Mouse (Mus musculus) neural tube, embryonic 14.5 days (tissue): ENCODE measurements around the gene Ddo. TPM values are rescaled to one million over a fixed set of nuclear protein-coding genes. Genes with fewer than 3 reads are reported as not detected.

Experiments
- ATAC-seq: fragments of 200-750 bp; cut with Nextera tagmentation; 2 replicates; pipeline ENCODE4 v1.8.0; 2017; ENCODE audit warnings: low read depth, mild to moderate bottlenecking, moderate TSS enrichment, moderate library complexity
- H3K27ac ChIP-seq: fragments of 300-500 bp; sonication (generic); 2 replicates; pipeline ENCODE4 v1.5.1; 2014; ENCODE audit warnings: low read depth, mild to moderate bottlenecking, control low read depth, low read length, moderate library complexity, mixed read lengths
- H3K27me3 ChIP-seq: fragments of 300-500 bp; sonication (generic); 2 replicates; pipeline ENCODE4 v1.6.1; 2014; ENCODE audit warnings: low read length; ENCODE audit not compliant: control insufficient read depth, insufficient read depth
- H3K36me3 ChIP-seq: fragments of 300-500 bp; sonication (generic); 2 replicates; pipeline ENCODE4 v1.6.1; 2014; ENCODE audit warnings: low read length, mixed read lengths; ENCODE audit not compliant: control insufficient read depth, insufficient read depth
- H3K4me1 ChIP-seq: fragments of 300-500 bp; sonication (generic); 2 replicates; pipeline ENCODE4 v1.6.1; 2014; ENCODE audit warnings: low read length; ENCODE audit not compliant: control insufficient read depth, insufficient read depth
- H3K4me2 ChIP-seq: fragments of 300-500 bp; sonication (generic); 2 replicates; pipeline ENCODE4 v1.6.1; 2014; ENCODE audit warnings: mild to moderate bottlenecking, low read depth, low read length, control low read depth
- H3K4me3 ChIP-seq: fragments of 300-500 bp; sonication (generic); 2 replicates; pipeline ENCODE4 v1.5.1; 2014; ENCODE audit warnings: low read depth, low read length, control low read depth, mixed read lengths
- H3K9ac ChIP-seq: fragments of 300-500 bp; sonication (generic); replicated peaks from 2 replicates; pipeline ENCODE4 v1.6.1; 2014; ENCODE audit warnings: low read depth, mild to moderate bottlenecking, control low read depth, low read length, mixed read lengths
- H3K9me3 ChIP-seq: fragments of 300-500 bp; sonication (generic); 2 replicates; pipeline ENCODE4 v1.6.1; 2016; ENCODE audit warnings: low read length; ENCODE audit not compliant: control insufficient read depth
- WGBS: fragments of 180-500 bp; shearing (Covaris S2); extraction: QIAGEN DNeasy Blood & Tissue Kit; methylation state at CpG from one replicate; pipeline ENCODE4 v1.1.7; 2014; 5-methylcytosine and 5-hydroxymethylcytosine counted together
- polyA plus RNA-seq: library from polyadenylated mRNA; unstranded; fragments of >200 nt; fragmentation: Nextera tagmentation; extraction: Ambion mirVana; gene quantifications from 2 replicates; pipeline ENCODE4 v1.2.1, GENCODE M21; 2014

Gene Ddo
- polyA plus RNA-seq, 1 experiment from 2014 or later = 1.0 TPM

DNA sequence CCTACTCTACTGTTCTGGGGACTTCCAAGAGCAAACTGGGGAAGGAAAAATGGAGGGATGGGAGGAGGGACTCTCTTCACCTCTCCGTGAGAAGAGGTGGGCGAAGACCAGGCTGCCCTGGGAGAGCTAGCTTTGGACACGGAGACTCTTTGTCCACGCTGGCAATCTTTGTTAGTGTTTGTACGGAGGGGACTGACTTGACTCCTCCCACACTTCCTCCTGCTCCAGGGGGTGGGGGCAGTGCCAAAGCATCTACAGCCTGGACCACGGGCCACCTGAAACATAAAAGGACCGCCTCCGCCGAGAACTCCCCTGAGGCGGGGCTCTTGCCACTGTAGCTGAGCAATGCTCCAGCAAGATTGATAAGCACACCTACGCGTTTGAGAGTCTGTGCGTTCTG lies 44.3 kb downstream of the Ddo start:
- Histone ChIP-seq H3K36me3 (no peaks in the 10 kb centered on the region), H3K4me2 (peak overlapping the region; percentile 30), H3K4me1 (peaks cover 11% of the 10 kb centered on the region), H3K27ac (no peak overlapping the region), H3K27me3 (no peaks in the 10 kb centered on the region), H3K4me3 (no peak overlapping the region), H3K9ac (no peak overlapping the region), H3K9me3 (no peaks in the 10 kb centered on the region)
- whole genome bisulfite sequencing = 13% methylated on average over 13 of the region's 13 CpGs
- ATAC-seq = peak; percentile 68; the same call in 1 of the 2 replicates

DNA sequence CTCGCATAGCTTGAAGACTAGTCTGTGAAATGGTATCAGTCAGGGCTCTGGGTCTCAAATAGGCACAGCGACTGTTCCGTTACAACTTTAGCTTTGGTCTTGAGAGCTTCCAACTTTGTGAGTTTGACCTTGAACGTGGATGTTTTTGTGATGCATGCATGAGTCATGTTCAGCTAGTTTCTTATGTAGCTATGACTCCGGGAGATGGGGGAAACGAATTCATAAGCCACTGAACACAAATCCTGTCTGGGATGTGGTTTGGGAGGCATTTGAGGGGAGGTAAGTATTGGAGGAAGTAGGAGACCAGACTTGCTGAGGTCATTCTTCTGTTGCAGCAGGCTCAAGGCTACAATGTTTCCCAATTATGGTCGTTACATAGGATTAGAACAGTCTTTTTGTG lies 46.1 kb downstream of the Ddo start:
- Histone ChIP-seq H3K36me3 (no peaks in the 10 kb centered on the region), H3K4me1 (peaks cover 11% of the 10 kb centered on the region), H3K4me3 (no peak overlapping the region), H3K9me3 (no peaks in the 10 kb centered on the region), H3K9ac (no peak overlapping the region), H3K27ac (no peak overlapping the region), H3K27me3 (no peaks in the 10 kb centered on the region), H3K4me2 (no peak overlapping the region)
- no peak for ATAC-seq
- WGBS = 84% methylated on average over 7 of the region's 7 CpGs

DNA sequence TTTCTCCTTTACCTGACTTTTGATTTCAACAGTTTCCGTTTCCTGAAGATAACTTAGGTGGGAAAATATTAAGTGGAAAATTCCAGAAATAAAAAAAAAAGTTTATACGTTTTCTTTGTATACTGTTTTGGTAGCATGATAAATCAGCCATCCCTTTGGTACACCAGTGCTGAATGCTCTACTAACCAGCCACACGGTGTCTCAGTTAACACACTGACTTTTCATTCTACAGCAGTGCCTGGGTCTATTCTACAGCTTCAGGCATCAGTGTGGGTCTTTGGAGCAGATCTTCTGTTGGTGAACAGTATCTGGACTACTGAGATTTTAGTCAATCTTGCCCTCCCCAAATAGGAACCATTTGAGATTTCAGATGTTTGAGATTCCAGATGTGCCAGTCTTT lies 48.7 kb downstream of the Ddo start:
- no peak for ATAC-seq
- H3K9ac ChIP-seq = no peak overlapping the region

DNA sequence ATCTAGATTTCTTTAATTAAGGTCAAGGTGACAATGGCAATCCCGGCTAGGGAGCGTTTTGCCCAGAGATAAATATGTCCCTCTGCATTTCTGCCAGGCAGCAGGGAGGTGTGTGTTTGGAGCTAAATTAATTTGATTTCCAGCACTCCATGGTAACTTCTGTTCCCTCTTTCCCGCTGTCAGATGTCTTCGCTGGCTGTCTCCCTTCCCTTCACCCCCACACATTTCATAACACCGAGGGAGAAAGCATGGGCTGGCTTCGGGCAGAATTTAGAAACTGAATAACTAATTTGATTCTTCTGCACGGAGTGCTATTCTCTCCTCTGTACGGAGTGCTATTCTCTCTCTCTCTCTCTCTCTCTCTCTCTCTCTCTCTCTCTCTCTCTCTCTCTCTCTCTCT lies 52.7 kb downstream of the Ddo start:
- no peak overlapping the region for H3K9ac ChIP-seq
- H3K36me3 ChIP-seq = no peaks in the 10 kb centered on the region
- no peak for ATAC-seq
- H3K27me3 ChIP-seq = no peaks in the 10 kb centered on the region
- no peaks in the 10 kb centered on the region for H3K9me3 ChIP-seq
- H3K4me2 ChIP-seq = no peak overlapping the region; the same call in 1 of the 2 replicates
- no peak overlapping the region for H3K4me3 ChIP-seq
- 35% methylated on average over 8 of the region's 8 CpGs for WGBS
- H3K27ac ChIP-seq = no peak overlapping the region
- peaks cover 11% of the 10 kb centered on the region for H3K4me1 ChIP-seq

More for the DNA sequence above, 48.7 kb downstream of the Ddo start:
- H3K4me3 ChIP-seq = no peak overlapping the region
- H3K4me1 ChIP-seq = peaks cover 19% of the 10 kb centered on the region
- H3K36me3 ChIP-seq = no peaks in the 10 kb centered on the region
- WGBS = 85% methylated on average over 3 of the region's 3 CpGs
- H3K4me2 ChIP-seq = no peak overlapping the region
- H3K27me3 ChIP-seq = no peaks in the 10 kb centered on the region
- no peak overlapping the region for H3K27ac ChIP-seq
- H3K9me3 ChIP-seq = no peaks in the 10 kb centered on the region

DNA sequence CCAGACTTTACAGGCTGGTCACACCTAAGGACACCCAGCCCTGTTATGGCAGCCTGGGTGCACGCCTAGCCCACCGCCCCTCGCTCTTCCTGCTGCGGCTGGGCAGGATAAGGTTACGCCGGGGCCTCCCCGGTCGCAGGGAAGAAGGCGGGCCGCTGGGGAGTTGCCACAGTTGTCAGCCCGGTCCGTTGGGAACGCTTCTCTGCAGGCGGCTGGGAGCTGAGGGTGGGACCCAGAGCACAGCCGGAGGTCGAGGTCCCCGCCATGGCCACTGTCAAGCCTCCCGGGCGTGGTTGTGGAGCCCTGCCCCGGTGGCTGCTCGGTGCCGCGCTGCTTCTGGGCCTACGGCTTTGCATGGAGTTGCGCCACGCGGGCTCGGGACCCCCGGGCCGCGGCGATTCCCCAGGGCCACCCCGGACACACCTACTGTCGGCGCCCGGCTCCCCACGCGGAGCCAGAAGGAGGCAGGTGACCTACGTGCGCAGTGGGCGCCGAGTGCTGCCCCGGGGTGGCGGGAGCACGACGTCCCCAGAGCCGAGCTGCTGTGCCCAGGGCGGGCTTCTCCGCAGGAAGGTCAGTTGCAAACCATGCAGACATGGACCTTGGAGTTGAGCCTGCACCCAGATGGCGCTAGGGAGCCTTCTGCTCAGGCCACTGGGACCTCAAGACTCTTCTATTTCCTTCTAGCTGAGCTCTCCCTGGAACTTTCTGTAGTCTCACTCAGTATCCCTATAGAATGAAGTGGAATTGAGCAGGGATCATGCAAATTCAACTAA lies 53.5 kb downstream of the Ddo start, which contains the start of gene Mettl24:
Gene Mettl24 (plus strand): TSS at position 191 of the 776 bp plus-strand sequence.
- H3K9ac ChIP-seq = peak within 1 kb of the TSS; percentile 71
- under 1% methylated on average over 47 of the region's 50 CpGs for WGBS
- peak within 1 kb of the TSS; percentile 98 for H3K4me2 ChIP-seq
- no peaks in the 10 kb centered on the region for H3K27me3 ChIP-seq
- no peaks in the 10 kb centered on the region for H3K9me3 ChIP-seq
- peak; percentile 85 for ATAC-seq
- peak within 1 kb of the TSS; percentile 49 for H3K4me3 ChIP-seq
- no peak within 1 kb of the TSS for H3K27ac ChIP-seq
- H3K4me1 ChIP-seq = peaks cover 11% of the 10 kb centered on the region
- no peaks in the 10 kb centered on the region for H3K36me3 ChIP-seq

DNA sequence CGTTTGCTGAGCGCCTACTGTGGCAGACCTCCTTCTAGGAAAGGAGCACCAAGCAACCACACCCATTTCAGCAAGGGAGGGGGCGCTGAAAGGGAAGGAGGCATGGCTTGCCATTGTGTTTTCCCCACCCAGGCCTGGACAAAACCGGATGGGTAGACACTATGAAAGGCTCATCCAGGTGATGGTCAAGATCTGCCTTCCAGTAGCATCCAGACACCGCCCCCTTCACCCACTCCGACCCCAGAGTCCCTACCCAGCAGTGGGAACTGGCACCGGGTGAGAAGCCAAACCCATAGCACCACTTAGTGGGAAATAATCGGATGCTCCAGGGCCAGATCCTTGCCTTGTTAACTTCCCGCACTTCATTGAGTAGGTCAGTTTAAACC lies 54.0 kb downstream of the Ddo start:
- Histone ChIP-seq H3K36me3 (no peaks in the 10 kb centered on the region), H3K27me3 (no peaks in the 10 kb centered on the region), H3K4me1 (peaks cover 11% of the 10 kb centered on the region), H3K27ac (no peak overlapping the region), H3K9ac (no peak overlapping the region), H3K4me3 (peak overlapping the region; percentile 49), H3K9me3 (no peaks in the 10 kb centered on the region), H3K4me2 (peak overlapping the region; percentile 98)
- WGBS = 61% methylated on average over 9 of the region's 9 CpGs
- 0 out of 2 replicates have a peak, but pooled peaks have one; percentile 9 for ATAC-seq

DNA sequence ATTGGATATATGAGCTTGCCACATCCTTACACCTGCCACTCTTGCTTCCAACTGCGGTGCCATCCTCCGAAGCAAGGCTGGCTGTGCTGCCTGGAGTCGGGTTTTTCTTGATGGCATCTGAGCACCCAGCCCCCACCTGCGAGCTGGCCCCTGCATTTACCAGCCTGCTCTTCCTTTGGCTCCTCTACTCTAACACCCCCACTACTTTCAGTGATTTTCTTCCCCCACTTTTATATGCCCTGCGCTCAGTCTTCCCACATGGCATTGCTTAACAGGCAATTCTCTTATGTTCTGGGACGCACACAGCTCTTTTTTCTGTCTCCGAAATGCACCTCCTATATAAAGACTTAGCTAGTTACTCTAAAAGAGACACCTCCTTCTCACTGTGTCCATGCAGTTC lies 54.5 kb downstream of the Ddo start:
- ATAC-seq = no peak
- Histone ChIP-seq H3K9ac (no peak overlapping the region), H3K4me2 (no peak overlapping the region), H3K4me1 (peaks cover 11% of the 10 kb centered on the region), H3K36me3 (no peaks in the 10 kb centered on the region), H3K27ac (no peak overlapping the region), H3K4me3 (no peak overlapping the region), H3K9me3 (no peaks in the 10 kb centered on the region), H3K27me3 (no peaks in the 10 kb centered on the region)
- WGBS = 91% methylated on average over 7 of the region's 7 CpGs

DNA sequence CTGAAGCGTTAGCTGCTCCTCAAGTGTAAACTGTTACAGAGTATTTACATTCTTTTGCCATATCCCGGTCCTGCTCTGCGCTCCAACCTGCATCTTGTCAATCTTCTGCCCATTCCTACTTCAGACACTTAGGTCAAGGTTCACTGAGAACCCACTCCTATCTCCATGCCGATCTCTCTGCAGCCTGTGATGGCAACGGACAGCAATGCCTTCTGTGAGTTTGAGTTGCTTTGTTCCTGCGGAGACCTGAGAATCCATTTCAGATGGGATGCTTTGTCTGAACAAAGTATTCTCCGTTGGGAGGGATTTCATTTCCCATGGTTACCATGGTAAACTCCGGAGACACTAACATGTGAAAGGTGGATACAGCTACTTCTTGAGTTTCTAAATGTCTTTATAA lies 55.8 kb downstream of the Ddo start:
- Histone ChIP-seq H3K4me2 (no peak overlapping the region), H3K4me1 (peaks cover 11% of the 10 kb centered on the region), H3K36me3 (no peaks in the 10 kb centered on the region), H3K27me3 (no peaks in the 10 kb centered on the region), H3K9ac (no peak overlapping the region), H3K27ac (no peak overlapping the region), H3K4me3 (no peak overlapping the region), H3K9me3 (no peaks in the 10 kb centered on the region)
- ATAC-seq = no peak
- 60% methylated on average over 8 of the region's 8 CpGs for WGBS

DNA sequence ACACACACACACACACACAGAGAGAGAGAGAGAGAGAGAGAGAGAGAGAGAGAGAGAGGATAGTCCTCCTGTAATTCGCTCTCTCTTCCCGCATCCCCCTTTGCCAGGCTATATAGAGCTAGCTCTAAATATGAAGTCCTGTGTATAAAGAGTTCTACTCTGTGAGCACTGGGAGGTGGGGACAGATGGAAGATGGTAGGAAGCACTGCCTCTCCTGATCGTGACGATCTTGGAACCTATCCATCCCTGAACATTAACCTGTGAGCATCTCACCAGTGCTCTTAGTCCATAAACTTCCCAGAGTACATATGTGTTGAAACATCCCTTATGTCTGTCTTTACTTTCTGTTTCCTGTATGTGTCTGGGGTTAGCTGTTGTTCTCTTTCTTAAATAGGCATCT lies 57.2 kb downstream of the Ddo start:
- ATAC-seq = no peak
- Histone ChIP-seq H3K36me3 (no peaks in the 10 kb centered on the region), H3K9ac (no peak overlapping the region), H3K4me2 (no peak overlapping the region), H3K27ac (no peak overlapping the region), H3K27me3 (no peaks in the 10 kb centered on the region), H3K9me3 (no peaks in the 10 kb centered on the region), H3K4me1 (peaks cover 11% of the 10 kb centered on the region), H3K4me3 (no peak overlapping the region)
- 92% methylated on average over 4 of the region's 4 CpGs for WGBS
